Mouse (Mus musculus) midbrain, embryonic 14.5 days (tissue): Measurements from ENCODE around the gene Nrp2. TPM values are rescaled to one million over a fixed set of nuclear protein-coding genes. Genes with fewer than 3 reads are reported as not detected.

ENCODE experiments used
- ATAC-seq: fragments of 200-750 bp; cut with Nextera tagmentation; 2 replicates; pipeline ENCODE4 v1.8.0; 2017; ENCODE audit warnings: moderate number of reproducible peaks, moderate library complexity; ENCODE audit not compliant: low FRiP score, low TSS enrichment
- DNase-seq: peaks from one replicate; pipeline ENCODE4 v3.0.0-alpha.2; 2015
- H3K27ac ChIP-seq: fragments of 300-500 bp; sonication (generic); replicated peaks from 2 replicates; pipeline ENCODE4 v1.5.1; 2014; ENCODE audit warnings: mild to moderate bottlenecking, low read depth, low read length, moderate library complexity
- H3K27me3 ChIP-seq: fragments of 300-500 bp; sonication (generic); 2 replicates; pipeline ENCODE4 v1.6.1; 2014; ENCODE audit warnings: low read length, control low read depth, mixed read lengths; ENCODE audit not compliant: control insufficient read depth, insufficient read depth
- H3K36me3 ChIP-seq: fragments of 300-500 bp; sonication (generic); 2 replicates; pipeline ENCODE4 v1.6.1; 2014; ENCODE audit warnings: low read length, control low read depth; ENCODE audit not compliant: control insufficient read depth, insufficient read depth
- H3K4me1 ChIP-seq: fragments of 300-500 bp; sonication (generic); 2 replicates; pipeline ENCODE4 v1.6.1; 2014; ENCODE audit warnings: mild to moderate bottlenecking, antibody characterized with exemption, low read length, control low read depth; ENCODE audit not compliant: control insufficient read depth, insufficient read depth
- H3K4me2 ChIP-seq: fragments of 300-500 bp; sonication (generic); 2 replicates; pipeline ENCODE4 v1.6.1; 2014; ENCODE audit warnings: mild to moderate bottlenecking, low read length, moderate library complexity
- H3K4me3 ChIP-seq: fragments of 300-500 bp; sonication (generic); replicated peaks from 2 replicates; pipeline ENCODE4 v1.5.1; 2014; ENCODE audit warnings: low read depth, low read length
- H3K9ac ChIP-seq: fragments of 300-500 bp; sonication (generic); replicated peaks from 2 replicates; pipeline ENCODE4 v1.6.1; 2014; ENCODE audit warnings: mild to moderate bottlenecking, low read length, moderate library complexity
- H3K9me3 ChIP-seq: fragments of 300-500 bp; sonication (generic); 2 replicates; pipeline ENCODE4 v1.6.1; 2016; ENCODE audit warnings: low read length, control low read depth, mixed read lengths; ENCODE audit not compliant: control insufficient read depth
- WGBS: fragments of 180-500 bp; shearing (Covaris S2); extraction: QIAGEN DNeasy Blood & Tissue Kit; methylation state at CpG from one replicate; pipeline ENCODE4 v1.1.7; 2014; 5-methylcytosine and 5-hydroxymethylcytosine counted together
- polyA plus RNA-seq: library from polyadenylated mRNA; unstranded; fragments of >200 nt; fragmentation: Nextera tagmentation; extraction: Ambion mirVana; gene quantifications from 2 replicates; pipeline ENCODE4 v1.2.1, GENCODE M21; 2014

The Nrp2 gene
- polyA plus RNA-seq, 1 experiment from 2014 or later, result 19.5 TPM

DNA sequence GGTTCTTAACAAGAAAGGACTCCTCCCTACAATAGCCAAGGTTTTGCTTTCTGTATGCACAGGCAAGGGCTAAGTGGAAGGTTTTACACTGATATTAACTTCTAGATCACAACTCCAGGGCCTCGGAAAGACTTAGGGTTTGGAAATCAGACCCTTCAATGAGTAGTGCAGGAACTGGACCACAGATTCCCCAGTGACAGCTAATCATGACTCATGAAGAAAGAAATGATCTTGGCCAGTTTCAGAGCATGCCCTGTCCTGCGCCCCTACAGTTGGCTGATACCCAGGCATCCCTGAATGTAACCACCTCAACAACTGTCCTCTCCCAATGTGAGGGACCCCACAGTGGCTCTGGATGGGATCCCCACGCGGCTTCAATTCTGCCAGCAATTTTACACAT, 60.7 kb downstream of the Nrp2 start:
- no peaks in the 10 kb centered on the region for H3K9me3 ChIP-seq
- H3K27me3 ChIP-seq, result no peaks in the 10 kb centered on the region; the same call in 1 of the 2 replicates
- H3K9ac ChIP-seq, result no peak overlapping the region
- 91% methylated on average over 4 of the region's 4 CpGs for WGBS
- no peak overlapping the region for H3K27ac ChIP-seq
- H3K36me3 ChIP-seq, result 0 out of 2 replicates have a peak, but pooled peaks cover 18% of the 10 kb centered on the region
- H3K4me3 ChIP-seq, result no peak overlapping the region
- H3K4me1 ChIP-seq, result no peaks in the 10 kb centered on the region
- DNase-seq (no peak), ATAC-seq (no peak)
- H3K4me2 ChIP-seq, result no peak overlapping the region

DNA sequence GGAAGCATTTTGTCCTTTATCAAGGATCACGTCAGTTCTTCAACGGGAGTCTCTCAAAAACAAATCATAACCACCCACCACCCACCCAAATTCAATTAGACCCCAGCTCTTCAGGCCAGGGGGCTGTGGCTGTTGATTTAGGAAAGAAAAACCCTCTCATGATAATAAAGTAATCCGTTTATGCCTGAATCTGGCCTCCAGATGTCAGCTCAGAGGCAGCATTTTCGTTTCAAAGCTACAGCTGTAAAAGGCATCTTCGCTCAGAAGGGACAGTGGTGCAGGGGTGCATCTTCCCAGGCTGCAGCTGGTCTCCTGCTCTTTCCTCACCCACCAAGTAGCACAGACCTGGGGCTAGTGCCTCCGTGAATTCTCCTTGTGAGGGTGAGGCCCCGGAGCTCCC, 62.1 kb downstream of the Nrp2 start:
- no peaks in the 10 kb centered on the region for H3K4me1 ChIP-seq
- H3K36me3 ChIP-seq, result 0 out of 2 replicates have a peak, but pooled peaks cover 22% of the 10 kb centered on the region
- 62% methylated on average over 7 of the region's 7 CpGs for WGBS
- no peak overlapping the region for H3K4me3 ChIP-seq
- no peak overlapping the region for H3K4me2 ChIP-seq
- H3K27ac ChIP-seq, result no peak overlapping the region
- no peak for DNase-seq
- no peak for ATAC-seq
- no peaks in the 10 kb centered on the region; the same call in 1 of the 2 replicates for H3K27me3 ChIP-seq
- no peak overlapping the region for H3K9ac ChIP-seq
- H3K9me3 ChIP-seq, result no peaks in the 10 kb centered on the region

DNA sequence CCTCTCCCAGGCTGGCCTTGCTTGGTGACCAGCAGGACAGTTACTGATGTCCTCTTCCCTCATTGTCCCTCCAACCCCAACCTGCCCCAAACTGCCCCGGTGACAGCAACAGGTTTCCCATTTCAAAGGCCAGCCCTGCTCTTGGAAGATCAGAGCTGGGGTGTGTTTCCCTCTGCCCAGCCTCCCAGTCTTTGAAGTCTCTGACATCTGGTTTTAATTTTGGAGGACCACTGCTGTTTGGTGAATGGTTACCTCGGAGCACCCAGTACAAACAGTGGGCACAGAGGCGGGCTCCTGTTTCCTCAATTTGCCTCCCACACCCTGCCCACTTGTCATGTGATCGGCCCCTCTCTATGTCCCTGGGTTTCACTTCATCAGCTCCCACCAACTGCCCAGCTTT, 63.7 kb downstream of the Nrp2 start:
- Histone ChIP-seq H3K4me3 (no peak overlapping the region), H3K27me3 (no peaks in the 10 kb centered on the region; the same call in 1 of the 2 replicates), H3K27ac (no peak overlapping the region), H3K4me2 (no peak overlapping the region), H3K9me3 (no peaks in the 10 kb centered on the region), H3K4me1 (no peaks in the 10 kb centered on the region), H3K36me3 (peaks cover 28% of the 10 kb centered on the region; the same call in 1 of the 2 replicates), H3K9ac (no peak overlapping the region)
- ATAC-seq (no peak), DNase-seq (no peak)
- WGBS, result 53% methylated on average over 4 of the region's 4 CpGs

DNA sequence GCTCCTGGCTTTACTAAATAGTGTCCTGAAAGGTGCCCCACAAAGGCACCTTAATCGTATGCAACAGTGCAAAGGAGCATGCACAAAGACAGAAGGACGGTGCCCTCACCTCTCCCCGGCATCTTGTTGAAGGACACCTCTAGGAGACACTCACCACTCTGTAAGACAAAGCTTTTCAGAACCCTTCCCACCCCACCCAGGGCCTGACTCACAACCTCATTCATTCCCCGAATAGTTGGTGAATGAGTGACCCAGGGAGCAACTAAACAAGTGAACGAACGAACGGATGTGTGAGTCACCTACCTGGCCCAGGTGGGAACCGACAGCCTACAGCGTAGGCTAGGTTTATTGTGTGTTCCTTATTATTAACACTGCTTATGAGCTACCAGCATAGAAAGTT, 64.5 kb downstream of the Nrp2 start:
- Histone ChIP-seq H3K9ac (no peak overlapping the region), H3K27me3 (no peaks in the 10 kb centered on the region; the same call in 1 of the 2 replicates)

DNA sequence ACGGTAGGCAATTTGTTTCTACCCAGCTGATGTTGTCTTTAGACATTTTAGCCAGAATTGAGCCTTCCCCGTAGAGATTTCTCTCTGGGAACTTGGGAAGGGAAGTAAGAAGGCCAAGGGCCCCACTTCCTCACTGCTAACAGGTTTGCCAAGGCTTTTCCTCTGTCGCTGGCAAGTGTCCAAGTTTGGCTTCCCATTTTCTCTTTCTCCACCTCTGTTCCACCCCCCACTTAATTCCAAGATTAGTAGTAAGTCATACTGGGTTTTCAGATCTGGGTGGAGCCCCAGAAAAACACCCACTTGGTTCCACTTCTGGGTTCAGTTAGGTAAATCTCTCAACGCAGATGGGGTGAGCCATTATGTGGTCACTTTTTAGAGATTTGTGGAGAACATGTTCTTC, 67.5 kb downstream of the Nrp2 start:
- Histone ChIP-seq H3K36me3 (peaks cover 30% of the 10 kb centered on the region; the same call in 1 of the 2 replicates), H3K4me1 (peaks cover 3% of the 10 kb centered on the region; the same call in 1 of the 2 replicates), H3K27me3 (no peaks in the 10 kb centered on the region; the same call in none of the 2 replicates), H3K4me3 (no peak overlapping the region), H3K4me2 (no peak overlapping the region), H3K9ac (no peak overlapping the region), H3K9me3 (no peaks in the 10 kb centered on the region), H3K27ac (no peak overlapping the region)
- DNase-seq (no peak), ATAC-seq (no peak)
- WGBS, result 91% methylated on average over 4 of the region's 4 CpGs

More for the DNA sequence above, 64.5 kb downstream of the Nrp2 start:
- Histone ChIP-seq H3K4me2 (no peak overlapping the region), H3K4me3 (no peak overlapping the region), H3K27ac (no peak overlapping the region), H3K9me3 (no peaks in the 10 kb centered on the region), H3K36me3 (peaks cover 33% of the 10 kb centered on the region; the same call in 1 of the 2 replicates), H3K4me1 (no peaks in the 10 kb centered on the region)
- WGBS, result 84% methylated on average over 9 of the region's 9 CpGs
- ATAC-seq (no peak), DNase-seq (no peak)

DNA sequence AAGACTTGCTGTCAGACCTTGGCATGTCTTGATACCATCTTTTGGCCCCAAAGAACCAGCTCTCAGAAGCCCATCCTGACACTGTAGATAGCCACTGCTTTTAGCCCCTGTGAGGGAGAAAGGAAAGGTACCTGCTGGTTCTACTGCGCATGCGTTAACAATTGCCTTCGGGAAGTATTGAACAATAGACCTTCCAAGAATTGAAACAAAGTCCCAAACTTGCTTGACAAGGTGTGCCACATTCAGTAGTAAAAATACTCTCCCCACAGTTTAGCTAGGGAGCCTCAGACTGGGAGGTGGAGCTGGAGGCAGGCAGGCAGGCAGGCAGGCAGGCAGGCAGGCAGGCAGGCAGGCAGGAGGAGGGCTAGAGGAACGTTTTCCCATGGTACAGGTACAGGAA, 69.3 kb downstream of the Nrp2 start:
- DNase-seq (no peak), ATAC-seq (no peak)
- no peak overlapping the region for H3K4me2 ChIP-seq
- H3K36me3 ChIP-seq, result peaks cover 26% of the 10 kb centered on the region; the same call in 1 of the 2 replicates
- no peak overlapping the region for H3K4me3 ChIP-seq
- no peaks in the 10 kb centered on the region; the same call in 1 of the 2 replicates for H3K27me3 ChIP-seq
- H3K27ac ChIP-seq, result no peak overlapping the region
- no peaks in the 10 kb centered on the region for H3K9me3 ChIP-seq
- H3K9ac ChIP-seq, result no peak overlapping the region
- 90% methylated on average over 4 of the region's 4 CpGs for whole genome bisulfite sequencing
- peaks cover 3% of the 10 kb centered on the region; the same call in 1 of the 2 replicates for H3K4me1 ChIP-seq

DNA sequence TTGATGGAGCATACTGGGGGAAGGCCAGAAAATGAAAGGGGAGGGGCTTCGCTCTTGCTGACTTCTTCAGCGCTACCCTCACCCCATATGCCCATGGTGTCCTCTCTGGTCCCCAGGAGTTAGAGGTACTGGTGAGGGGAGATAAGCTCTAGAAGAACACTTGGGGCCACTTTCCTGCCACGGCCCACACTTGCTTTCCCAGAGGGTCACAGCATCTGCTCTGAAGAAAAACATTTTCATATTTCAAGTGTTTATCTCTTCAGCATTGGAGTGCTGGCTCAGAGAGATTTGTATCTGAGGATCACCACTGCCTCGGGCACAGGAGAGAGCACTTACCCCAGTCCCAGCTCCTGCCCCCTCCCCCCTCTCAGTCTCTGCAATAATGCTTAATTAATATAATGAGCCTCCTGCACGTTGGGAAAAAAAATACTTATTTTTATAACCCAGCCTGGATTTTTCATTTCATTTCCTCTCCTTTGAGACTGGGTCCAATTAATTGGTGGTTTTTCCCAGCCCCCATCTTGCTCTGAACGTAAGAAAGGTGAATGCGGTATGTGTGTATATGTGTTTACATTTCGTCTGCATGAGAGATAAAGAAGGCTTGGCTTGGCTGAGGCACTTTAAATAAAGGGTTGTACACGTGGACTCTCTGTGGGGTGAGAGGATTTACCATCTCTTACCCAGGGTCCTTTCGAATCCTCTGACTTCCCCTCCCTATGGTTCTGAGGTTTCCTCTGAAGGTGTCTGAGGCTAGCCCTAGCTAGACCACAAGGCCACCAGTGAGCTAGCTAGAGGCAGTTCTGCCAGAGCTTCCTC, 70.2 kb downstream of the Nrp2 start:
- Histone ChIP-seq H3K4me2 (no peak overlapping the region), H3K36me3 (peaks cover 23% of the 10 kb centered on the region; the same call in 1 of the 2 replicates), H3K9ac (no peak overlapping the region), H3K4me1 (peaks cover 3% of the 10 kb centered on the region; the same call in 1 of the 2 replicates), H3K27ac (no peak overlapping the region), H3K9me3 (no peaks in the 10 kb centered on the region), H3K27me3 (no peaks in the 10 kb centered on the region; the same call in 1 of the 2 replicates), H3K4me3 (no peak overlapping the region)
- 75% methylated on average over 10 of the region's 10 CpGs for WGBS
- no peak for DNase-seq
- no peak for ATAC-seq

DNA sequence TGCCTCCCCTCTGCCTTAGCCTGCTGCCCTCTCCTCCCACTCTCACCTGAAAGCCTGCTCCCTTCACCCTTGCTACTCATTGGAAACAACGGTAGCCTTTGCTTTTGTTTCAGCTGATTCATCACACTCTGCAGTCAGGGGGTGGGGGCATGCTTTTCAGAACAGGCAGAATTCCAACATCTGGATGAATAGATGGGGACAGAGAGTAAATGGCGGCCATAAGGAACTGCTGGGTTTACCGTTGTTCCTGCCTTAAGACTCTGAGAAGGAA, 70.8 kb downstream of the Nrp2 start:
- Histone ChIP-seq H3K4me2 (no peak overlapping the region), H3K9me3 (no peaks in the 10 kb centered on the region), H3K36me3 (peaks cover 18% of the 10 kb centered on the region; the same call in 1 of the 2 replicates), H3K27me3 (no peaks in the 10 kb centered on the region; the same call in 1 of the 2 replicates), H3K9ac (no peak overlapping the region), H3K4me3 (no peak overlapping the region), H3K27ac (no peak overlapping the region), H3K4me1 (peaks cover 3% of the 10 kb centered on the region; the same call in 1 of the 2 replicates)
- 69% methylated on average over 3 of the region's 3 CpGs for WGBS
- DNase-seq, result no peak
- no peak for ATAC-seq
